Mouse (Mus musculus) embryonic stem cell, embryonic (primary cell): Measurements from ENCODE around the gene Tmem107.

Experiments
- CTCF ChIA-PET, 4 experiments: fragments of 300-600 bp in 2 of 4; fragments of 350-600 bp in 2 of 4; sonication (Branson Sonifier 250); formaldehyde crosslinking; loops; one replicate each; lab custom pipeline; 2022; ENCODE audit warnings: inconsistent platforms in 2 of 4; lab: Charles Lee
- POLR2A ChIA-PET, 4 experiments: fragments of 300-600 bp in 2 of 4; fragments of 350-600 bp in 2 of 4; sonication (Branson Sonifier 250); formaldehyde crosslinking; loops; one replicate each; lab custom pipeline; 2022; ENCODE audit warnings: antibody characterized with exemption in 4 of 4, inconsistent platforms in 1 of 4; lab: Charles Lee

The Tmem107 gene

GRCm38 (mm10) chr11:69064259-69065133 lies 6.1 kb upstream of the Tmem107 start:
- POLR2A ChIA-PET = interaction anchor here (0.6 to 12.8 kb wide), 35 partner anchors 9 to 857 kb away, joined by 3 to 344 read pairs (median 4); partner anchors contain the start of genes Tmem107 (in 3 of the 4), 9130213A22Rik (in 2 of the 4), Hes7 (in 2 of the 4) and Per1 (in 2 of the 4)
- CTCF ChIA-PET = interaction anchor here (0.5 to 1.3 kb wide), 10 partner anchors 12 to 896 kb away, joined by 3 to 4 read pairs (median 4); partner anchors contain the start of genes 9130213A22Rik (in 1 of the 4) and Per1 (in 1 of the 4)

- CTCF ChIA-PET = interaction anchor here in 2 of 4 experiments (0.6 to 1.9 kb wide), 5 partner anchors 12 to 59 kb away, joined by 3 to 14 read pairs (median 4); no protein-coding TSS in a partner anchor
- POLR2A ChIA-PET = interaction anchor here (0.6 to 12.8 kb wide), 22 partner anchors 8 to 135 kb away, joined by 3 to 344 read pairs (median 14); partner anchors contain the start of genes Tmem107 (in 3 of the 4), 9130213A22Rik (in 2 of the 4), Hes7 (in 2 of the 4) and Per1 (in 1 of the 4)
Measured at GRCm38 (mm10) chr11:69065394-69065925, 5.1 kb upstream of the Tmem107 start.

- CTCF ChIA-PET = interaction anchor here (0.6 to 2.1 kb wide), 28 partner anchors 10 to 169 kb away, joined by 3 to 14 read pairs (median 4); partner anchors contain the start of genes 9130213A22Rik (in 2 of the 4), Aloxe3 (in 1 of the 4) and Per1 (in 1 of the 4)
- POLR2A ChIA-PET = interaction anchor here in 3 of 4 experiments (0.6 to 12.8 kb wide), 49 partner anchors 10 to 162 kb away, joined by 3 to 344 read pairs (median 4); partner anchors contain the start of genes 9130213A22Rik (in 3 of the 3), Hes7 (in 2 of the 3), Per1 (in 2 of the 3) and Tmem107 (in 2 of the 3)
Measured at GRCm38 (mm10) chr11:69066163-69066861, 4.3 kb upstream of the Tmem107 start.

- ChIA-PET POLR2A (interaction anchor here in 3 of 4 experiments (0.7 to 12.8 kb wide), 46 partner anchors 8 to 523 kb away, joined by 3 to 344 read pairs (median 4); partner anchors contain the start of genes 9130213A22Rik (in 3 of the 3), Hes7 (in 2 of the 3), Per1 (in 2 of the 3) and Tmem107 (in 2 of the 3)), CTCF (interaction anchor here (0.6 to 2.1 kb wide), 35 partner anchors 9 to 171 kb away, joined by 3 to 14 read pairs (median 3); partner anchors contain the start of genes 9130213A22Rik (in 2 of the 4), Aloxe3 (in 1 of the 4) and Per1 (in 1 of the 4))
Measured at GRCm38 (mm10) chr11:69066956-69067355, 3.6 kb upstream of the Tmem107 start.

GRCm38 (mm10) chr11:69067601-69068000 lies 3.0 kb upstream of the Tmem107 start:
- POLR2A ChIA-PET = interaction anchor here in 3 of 4 experiments (0.6 to 12.8 kb wide), 33 partner anchors 8 to 853 kb away, joined by 3 to 344 read pairs (median 4); partner anchors contain the start of genes 9130213A22Rik (in 2 of the 3), Borcs6 (in 2 of the 3), Hes7 (in 2 of the 3) and Tmem107 (in 2 of the 3)
- CTCF ChIA-PET = interaction anchor here (0.7 to 2.1 kb wide), 18 partner anchors 9 to 70 kb away, joined by 3 to 14 read pairs (median 4); partner anchors contain the start of genes 9130213A22Rik (in 1 of the 4) and Per1 (in 1 of the 4)

GRCm38 (mm10) chr11:69070093-69070492 lies 513 bp upstream of the Tmem107 start:
- ChIA-PET POLR2A (interaction anchor here in 3 of 4 experiments (0.7 to 13.3 kb wide), 7 partner anchors 7 to 190 kb away, joined by 3 to 547 read pairs (median 116); partner anchors contain the start of genes Borcs6 (in 2 of the 3), Per1 (in 2 of the 3) and Vamp2 (in 2 of the 3)), CTCF (interaction anchor here in 1 of 4 experiments (0.6 kb wide), 1 partner anchor 23 kb away, joined by 3 read pairs; no protein-coding TSS in a partner anchor)

- POLR2A ChIA-PET = interaction anchor here in 3 of 4 experiments (0.6 to 13.3 kb wide), 25 partner anchors 8 to 159 kb away, joined by 3 to 547 read pairs (median 13); partner anchors contain the start of genes Borcs6 (in 3 of the 3), Per1 (in 3 of the 3), 9130213A22Rik (in 2 of the 3) and Vamp2 (in 2 of the 3)
Measured at GRCm38 (mm10) chr11:69071262-69071661, 656 bp downstream of the Tmem107 start.

GRCm38 (mm10) chr11:69072234-69072633 lies 1.6 kb downstream of the Tmem107 start:
- POLR2A ChIA-PET = interaction anchor here (0.7 to 13.3 kb wide), 35 partner anchors 8 to 685 kb away, joined by 3 to 547 read pairs (median 15); partner anchors contain the start of genes 9130213A22Rik (in 3 of the 4), Borcs6 (in 3 of the 4), Hes7 (in 3 of the 4) and Per1 (in 3 of the 4)
- CTCF ChIA-PET = interaction anchor here in 1 of 4 experiments (1.0 kb wide), 1 partner anchor 36 kb away, joined by 3 read pairs; no protein-coding TSS in a partner anchor

More at GRCm38 (mm10) chr11:69071262-69071661, 656 bp downstream of the Tmem107 start:
- CTCF ChIA-PET = interaction anchor here in 1 of 4 experiments (1.0 kb wide), 1 partner anchor 35 kb away, joined by 3 read pairs; no protein-coding TSS in a partner anchor

GRCm38 (mm10) chr11:69072666-69073064 lies 2.1 kb downstream of the Tmem107 start:
- POLR2A ChIA-PET = interaction anchor here (0.6 to 13.3 kb wide), 146 partner anchors 8 to 943 kb away, joined by 3 to 547 read pairs (median 6); partner anchors contain the start of genes 9130213A22Rik (in 4 of the 4), Aloxe3 (in 4 of the 4), Borcs6 (in 4 of the 4) and Per1 (in 4 of the 4)
- CTCF ChIA-PET = interaction anchor here in 2 of 4 experiments (0.7 to 1.3 kb wide), 3 partner anchors 14 to 48 kb away, joined by 3 to 6 read pairs (median 3); no protein-coding TSS in a partner anchor

- POLR2A ChIA-PET = interaction anchor here (0.5 to 13.3 kb wide), 202 partner anchors 8 to 1241 kb away, joined by 3 to 547 read pairs (median 5); partner anchors contain the start of genes 9130213A22Rik (in 4 of the 4), Aloxe3 (in 4 of the 4), Borcs6 (in 4 of the 4) and Per1 (in 4 of the 4)
- CTCF ChIA-PET = interaction anchor here in 3 of 4 experiments (0.7 to 1.3 kb wide), 7 partner anchors 14 to 296 kb away, joined by 3 to 6 read pairs (median 3); partner anchors contain the start of genes 9130213A22Rik (in 1 of the 3) and Chd3 (in 1 of the 3)
Measured at GRCm38 (mm10) chr11:69073065-69073888, 2.7 kb downstream of the Tmem107 start.

GRCm38 (mm10) chr11:69073951-69074775 lies 3.6 kb downstream of the Tmem107 start:
- POLR2A ChIA-PET = interaction anchor here (0.5 to 13.3 kb wide), 186 partner anchors 7 to 1561 kb away, joined by 3 to 547 read pairs (median 5); partner anchors contain the start of genes 9130213A22Rik (in 4 of the 4), Aloxe3 (in 4 of the 4), Borcs6 (in 4 of the 4) and Per1 (in 4 of the 4)
- CTCF ChIA-PET = interaction anchor here in 2 of 4 experiments (1.0 to 1.2 kb wide), 2 partner anchors 18 to 38 kb away, joined by 3 to 4 read pairs; no protein-coding TSS in a partner anchor

GRCm38 (mm10) chr11:69074776-69075069 lies 4.1 kb downstream of the Tmem107 start:
- POLR2A ChIA-PET = interaction anchor here in 3 of 4 experiments (0.6 to 13.3 kb wide), 27 partner anchors 11 to 1561 kb away, joined by 3 to 547 read pairs (median 25); partner anchors contain the start of genes 9130213A22Rik (in 3 of the 3), Borcs6 (in 3 of the 3), Hes7 (in 3 of the 3) and Per1 (in 3 of the 3)
- CTCF ChIA-PET = no interaction called here

GRCm38 (mm10) chr11:69075764-69076479 lies 5.3 kb downstream of the Tmem107 start:
- POLR2A ChIA-PET = interaction anchor here (0.6 to 13.3 kb wide), 18 partner anchors 9 to 115 kb away, joined by 3 to 547 read pairs (median 47); partner anchors contain the start of genes 9130213A22Rik (in 3 of the 4), Borcs6 (in 3 of the 4), Per1 (in 3 of the 4) and Hes7 (in 2 of the 4)
- CTCF ChIA-PET = interaction anchor here (0.6 to 1.4 kb wide), 6 partner anchors 9 to 878 kb away, joined by 3 to 7 read pairs (median 4); no protein-coding TSS in a partner anchor
